8 mouse cellular contexts compared by ENCODE assay signal in the genomic region with DNA sequence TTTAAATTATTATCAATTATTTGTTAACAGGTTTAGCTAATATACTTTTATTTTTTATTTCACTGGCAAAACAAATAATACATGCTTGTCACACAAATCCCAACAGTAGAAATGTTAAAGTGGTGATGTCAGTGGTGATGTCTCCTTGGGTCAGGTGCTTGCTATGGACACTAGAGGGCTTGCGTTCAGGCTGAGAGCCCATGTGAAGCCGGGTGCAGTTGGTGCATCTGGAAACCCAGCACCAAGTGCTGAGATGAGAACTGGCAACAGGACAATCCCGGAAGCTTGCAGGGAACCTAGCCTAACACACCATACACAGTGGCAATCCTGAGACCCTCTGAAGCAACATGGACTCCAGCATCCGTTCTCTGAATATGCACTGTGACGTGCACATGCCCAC.
DNase-seq lines count a peak whose midpoint lies in the region.

No protein-coding gene starts in this region.

- intact Hi-C loops in gastrocnemius, postnatal 36 days (cut with DNase I): loop anchor here (5.0 kb wide), 2 partner anchors 148 to 828 kb away; partner anchors contain the start of gene Mex3b

- DNase-seq in gastrocnemius, adult 18-20 months (ENCODE audit: low spot score): peak; percentile 23
- DNase-seq in gastrocnemius, postnatal 36 days: no peak
- DNase-seq in thymus, postnatal 4 days: peak; percentile 25
- no peak for DNase-seq in thymus, postnatal 25 days
- DNase-seq in lung, postnatal 36 days: peak; percentile 14
- peak; percentile 32 for DNase-seq in testis, postnatal 14 days (ENCODE audit: low spot score)
- no peak for DNase-seq in natural killer cell, adult 2 months (ENCODE audit: low spot score in 2 of 2)
- no peak for DNase-seq in spleen, postnatal 4 days (ENCODE audit: low spot score in 2 of 2)

Comparison
In these comparisons a context has a peak if more than half of its experiments do, and no peak if none do; other contexts are left out.
1. DNase-seq: peak in gastrocnemius, adult 18-20 months (single experiment), thymus, postnatal 4 days (single experiment), lung, postnatal 36 days (single experiment) and testis, postnatal 14 days (single experiment); none in gastrocnemius, postnatal 36 days (0 of 2), thymus, postnatal 25 days (single experiment), natural killer cell, adult 2 months (0 of 2) and spleen, postnatal 4 days (0 of 2).